Mouse (Mus musculus) forebrain, embryonic 11.5 days (tissue): ENCODE measurements around the gene Dlec1. TPM values are rescaled to one million over a fixed set of nuclear protein-coding genes. Genes with fewer than 3 reads are reported as not detected.
A peak's percentile ranks its signal among the peaks of the same experiment; 100 is the strongest.

Source experiments
- ATAC-seq: fragments of 200-750 bp; cut with Nextera tagmentation; replicated peaks from 2 replicates; pipeline ENCODE4 v1.8.0; 2017; ENCODE audit warnings: moderate TSS enrichment; ENCODE audit not compliant: low FRiP score
- DNase-seq: peaks from one replicate; pipeline ENCODE4 v3.0.0-alpha.2; 2017; ENCODE audit warnings: low spot score
- H3K27ac ChIP-seq: fragments of 300-500 bp; sonication (generic); 2 replicates; pipeline ENCODE4 v1.5.1; 2014; ENCODE audit warnings: low read depth, low read length
- H3K27me3 ChIP-seq: fragments of 300-500 bp; sonication (generic); 2 replicates; pipeline ENCODE4 v1.6.1; 2014; ENCODE audit warnings: mild to moderate bottlenecking, low read length, mixed read lengths; ENCODE audit not compliant: control insufficient read depth, insufficient read depth
- H3K36me3 ChIP-seq: fragments of 300-500 bp; sonication (generic); 2 replicates; pipeline ENCODE4 v1.6.1; 2014; ENCODE audit warnings: mild to moderate bottlenecking, low read length, moderate library complexity, mixed read lengths; ENCODE audit not compliant: control insufficient read depth, insufficient read depth
- H3K4me1 ChIP-seq: fragments of 300-500 bp; sonication (generic); replicated peaks from 2 replicates; pipeline ENCODE4 v1.6.1; 2014; ENCODE audit warnings: low read length, mixed read lengths; ENCODE audit not compliant: control insufficient read depth, insufficient read depth
- H3K4me2 ChIP-seq: fragments of 300-500 bp; sonication (generic); 2 replicates; pipeline ENCODE4 v1.6.1; 2014; ENCODE audit warnings: low read depth, mild to moderate bottlenecking, low read length, moderate library complexity, mixed read lengths; ENCODE audit not compliant: severe bottlenecking
- H3K4me3 ChIP-seq: fragments of 300-500 bp; sonication (generic); 2 replicates; pipeline ENCODE4 v1.5.1; 2014; ENCODE audit warnings: low read depth, low read length
- H3K9ac ChIP-seq: fragments of 300-500 bp; sonication (generic); 2 replicates; pipeline ENCODE4 v1.6.1; 2014; ENCODE audit warnings: low read length
- H3K9me3 ChIP-seq: fragments of 300-500 bp; sonication (generic); 2 replicates; pipeline ENCODE4 v1.6.1; 2016; ENCODE audit warnings: low read length, mixed read lengths; ENCODE audit not compliant: control insufficient read depth
- WGBS: fragments of 180-500 bp; shearing (Covaris S2); extraction: QIAGEN DNeasy Blood & Tissue Kit; methylation state at CpG from one replicate; pipeline ENCODE4 v1.1.7; 2014; 5-methylcytosine and 5-hydroxymethylcytosine counted together
- polyA plus RNA-seq: library from polyadenylated mRNA; unstranded; fragments of >200 nt; fragmentation: Nextera tagmentation; extraction: Ambion mirVana; gene quantifications from 2 replicates; pipeline ENCODE4 v1.2.1, GENCODE M21; 2014

Dlec1 gene
- polyA plus RNA-seq, 1 experiment from 2014 or later: 2.0 TPM

DNA sequence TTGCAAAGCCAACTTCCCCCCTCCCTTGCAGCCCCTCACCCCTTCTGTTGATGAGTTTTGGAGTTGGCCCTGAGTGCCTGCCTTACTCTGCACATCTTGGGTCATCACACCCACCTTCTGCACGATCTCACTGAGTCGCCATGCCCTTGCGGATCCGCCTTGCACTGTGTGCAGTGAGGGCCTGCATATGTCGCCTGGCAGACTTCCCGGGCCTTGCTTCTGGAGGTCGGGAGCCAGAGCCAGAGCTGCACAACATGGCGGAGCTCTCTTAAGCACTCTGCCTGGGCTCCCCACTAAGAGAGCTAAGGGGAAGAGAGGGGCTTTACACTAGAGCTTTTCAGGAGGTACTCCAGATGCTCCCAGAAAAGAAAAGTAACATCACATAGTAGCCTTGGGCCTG is 42.4 kb downstream of the Dlec1 start:
- no peaks in the 10 kb centered on the region for H3K4me1 ChIP-seq
- no peaks in the 10 kb centered on the region for H3K36me3 ChIP-seq
- no peak overlapping the region for H3K9ac ChIP-seq
- H3K9me3 ChIP-seq: no peaks in the 10 kb centered on the region
- no peaks in the 10 kb centered on the region for H3K27me3 ChIP-seq
- H3K4me3 ChIP-seq: no peak overlapping the region
- 87% methylated on average over 8 of the region's 8 CpGs for WGBS
- DNase-seq (no peak), ATAC-seq (no peak)
- H3K27ac ChIP-seq: no peak overlapping the region
- H3K4me2 ChIP-seq: no peak overlapping the region

DNA sequence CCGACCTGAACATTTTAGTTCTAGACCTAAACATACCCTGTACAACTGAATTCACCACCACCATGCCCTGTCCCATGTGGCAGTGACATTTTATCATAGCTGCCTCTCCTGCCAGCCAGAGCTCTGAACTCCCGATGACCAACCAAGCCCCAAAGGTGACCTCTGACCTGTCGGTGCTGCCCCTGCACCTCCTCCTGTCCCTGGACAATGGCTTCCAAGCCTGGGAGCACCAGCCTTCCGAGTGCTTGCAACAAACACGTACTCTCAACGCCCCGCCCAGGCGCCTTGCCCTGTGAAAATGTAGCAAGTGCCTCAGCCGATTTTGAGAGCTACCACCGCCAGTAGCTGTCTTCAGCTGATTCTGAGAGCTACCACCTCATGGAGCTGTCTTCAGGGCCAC is 42.9 kb downstream of the Dlec1 start:
- Histone ChIP-seq H3K36me3 (no peaks in the 10 kb centered on the region), H3K27ac (no peak overlapping the region), H3K27me3 (no peaks in the 10 kb centered on the region), H3K4me1 (no peaks in the 10 kb centered on the region), H3K4me2 (no peak overlapping the region), H3K4me3 (no peak overlapping the region), H3K9ac (no peak overlapping the region), H3K9me3 (no peaks in the 10 kb centered on the region)
- ATAC-seq (no peak), DNase-seq (no peak)
- WGBS: 54% methylated on average over 10 of the region's 10 CpGs

DNA sequence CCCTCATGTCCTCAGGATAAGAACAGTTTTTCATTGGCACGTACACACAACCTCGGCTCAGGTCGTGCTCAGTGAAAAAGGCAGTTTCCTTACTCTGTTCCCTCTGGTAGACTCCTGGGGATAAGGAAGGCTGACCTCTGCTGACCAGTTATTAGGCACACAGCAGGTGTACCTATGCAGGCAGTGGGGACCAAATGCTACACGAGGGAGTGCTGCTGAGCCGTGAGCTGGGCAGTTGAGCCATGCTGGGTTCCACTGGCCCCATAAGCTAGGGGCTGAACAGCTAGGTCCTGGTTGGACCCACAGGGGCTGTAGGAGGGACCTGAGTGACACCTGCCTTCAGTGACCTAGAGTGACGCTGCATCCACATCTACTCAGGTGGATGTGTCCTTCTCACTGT is 43.4 kb downstream of the Dlec1 start:
- Histone ChIP-seq H3K36me3 (no peaks in the 10 kb centered on the region), H3K27me3 (no peaks in the 10 kb centered on the region), H3K27ac (no peak overlapping the region), H3K9ac (no peak overlapping the region), H3K9me3 (no peaks in the 10 kb centered on the region), H3K4me2 (no peak overlapping the region), H3K4me3 (no peak overlapping the region), H3K4me1 (no peaks in the 10 kb centered on the region)
- ATAC-seq (no peak), DNase-seq (no peak)
- 53% methylated on average over 6 of the region's 6 CpGs for WGBS

DNA sequence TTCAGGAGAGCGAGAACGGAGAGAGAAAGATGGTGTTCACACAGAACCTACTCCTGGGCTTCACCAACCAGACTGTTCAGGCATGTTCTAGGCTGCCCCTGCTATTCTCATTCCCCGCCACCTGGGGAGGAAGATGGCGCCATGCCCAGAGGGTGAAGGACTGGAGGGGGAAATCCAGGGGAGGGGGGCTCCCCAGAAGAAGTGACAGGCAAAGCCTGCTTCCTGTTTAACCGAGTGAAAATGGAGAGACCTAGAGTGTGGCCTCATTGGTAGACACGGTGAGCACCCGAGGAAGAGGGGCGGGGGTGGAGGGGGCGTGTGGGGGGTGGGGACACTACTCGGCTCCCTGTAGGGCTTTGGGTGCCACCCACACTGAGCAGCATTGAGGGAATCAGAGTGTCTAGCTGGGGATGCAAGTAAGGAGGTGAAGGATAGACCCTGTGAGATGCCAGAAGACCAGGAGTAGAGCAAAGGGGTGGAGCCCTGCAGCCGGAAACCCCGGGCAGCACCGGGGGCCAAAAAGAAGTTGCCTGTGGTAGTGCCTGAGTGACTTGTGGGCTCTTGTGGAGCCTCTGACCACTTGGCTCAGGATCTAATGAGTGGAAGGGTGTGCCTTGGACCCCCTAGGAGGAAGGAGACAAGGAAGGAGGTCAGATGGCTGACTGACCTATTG is 44.0 kb downstream of the Dlec1 start:
- H3K4me3 ChIP-seq: no peak overlapping the region

DNA sequence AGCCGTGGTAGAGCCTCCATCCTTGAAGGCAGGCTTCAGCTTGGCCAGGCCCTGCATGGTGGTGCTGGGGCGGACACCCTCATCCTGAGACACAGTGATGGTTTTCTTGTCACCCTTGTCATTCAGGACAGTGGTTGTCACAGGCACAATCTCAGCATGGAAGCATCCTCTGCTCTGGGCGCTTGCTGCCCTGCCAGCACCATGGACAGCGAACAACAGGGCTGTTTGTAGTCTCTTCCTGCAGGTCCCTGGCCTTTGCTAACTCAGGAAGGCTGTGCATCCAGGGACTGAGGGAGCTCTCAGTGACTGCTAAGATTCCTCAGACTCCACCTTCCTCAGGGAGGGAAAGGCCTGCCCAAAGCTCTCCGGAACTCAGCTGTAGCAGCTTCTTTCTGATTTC is 47.3 kb downstream of the Dlec1 start:
- Histone ChIP-seq H3K4me2 (no peak overlapping the region), H3K4me3 (no peak overlapping the region), H3K4me1 (no peaks in the 10 kb centered on the region), H3K9me3 (no peaks in the 10 kb centered on the region), H3K9ac (no peak overlapping the region), H3K36me3 (no peaks in the 10 kb centered on the region), H3K27ac (no peak overlapping the region), H3K27me3 (no peaks in the 10 kb centered on the region)
- no peak for ATAC-seq
- 30% methylated on average over 5 of the region's 5 CpGs for WGBS
- peak; percentile 81 for DNase-seq

More for the DNA sequence above, 44.0 kb downstream of the Dlec1 start:
- no peak for ATAC-seq
- Histone ChIP-seq H3K36me3 (no peaks in the 10 kb centered on the region), H3K9ac (no peak overlapping the region), H3K27me3 (no peaks in the 10 kb centered on the region), H3K4me1 (no peaks in the 10 kb centered on the region), H3K4me2 (no peak overlapping the region), H3K9me3 (no peaks in the 10 kb centered on the region), H3K27ac (no peak overlapping the region)
- no peak for DNase-seq
- 81% methylated on average over 13 of the region's 13 CpGs for WGBS

DNA sequence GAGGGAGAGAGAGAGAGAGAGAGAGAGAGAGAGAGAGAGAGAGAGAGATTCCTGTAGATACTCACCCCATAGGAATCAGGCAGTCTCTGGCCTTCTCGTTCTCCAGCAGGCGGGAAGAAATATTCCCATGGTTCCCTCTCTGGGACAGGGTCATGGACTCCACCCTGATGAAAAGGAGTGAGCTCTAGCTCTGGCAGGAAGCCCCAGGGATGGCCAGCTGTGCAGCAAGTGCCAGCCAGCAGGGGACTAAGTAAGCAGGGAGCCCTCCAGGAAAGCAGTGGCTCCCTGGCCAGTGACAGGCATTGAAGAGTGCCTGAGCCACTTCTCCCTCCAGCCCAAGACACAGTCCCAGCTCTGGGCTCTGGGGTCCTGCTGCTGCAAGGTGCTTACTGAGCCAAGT is 49.5 kb downstream of the Dlec1 start:
- Histone ChIP-seq H3K9ac (no peak overlapping the region), H3K9me3 (no peaks in the 10 kb centered on the region), H3K27ac (no peak overlapping the region), H3K27me3 (peaks cover 3% of the 10 kb centered on the region; the same call in 1 of the 2 replicates), H3K4me1 (no peaks in the 10 kb centered on the region), H3K4me2 (no peak overlapping the region), H3K4me3 (no peak overlapping the region), H3K36me3 (no peaks in the 10 kb centered on the region)
- 70% methylated on average over 2 of the region's 2 CpGs for WGBS
- no peak for ATAC-seq
- no peak for DNase-seq

DNA sequence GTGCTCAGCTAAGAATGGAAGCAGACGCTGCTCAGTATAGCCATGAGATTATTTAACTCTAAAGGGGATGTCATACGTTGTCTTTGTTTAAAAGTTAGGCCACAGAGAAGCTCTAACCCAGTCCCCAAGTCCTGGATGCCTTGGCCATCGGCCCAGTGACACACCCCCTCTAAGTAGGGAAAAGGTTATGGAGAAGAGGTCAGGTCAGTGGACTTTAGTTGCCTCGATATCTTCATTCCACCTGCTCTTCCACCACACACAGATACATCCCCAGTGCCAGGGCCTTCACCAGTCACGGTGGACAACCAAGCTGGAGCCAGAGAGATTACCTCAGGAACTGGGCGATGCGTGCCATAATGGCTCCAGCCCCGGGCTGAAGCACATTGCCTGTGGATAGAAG is 53.1 kb downstream of the Dlec1 start:
- 85% methylated on average over 8 of the region's 8 CpGs for WGBS

DNA sequence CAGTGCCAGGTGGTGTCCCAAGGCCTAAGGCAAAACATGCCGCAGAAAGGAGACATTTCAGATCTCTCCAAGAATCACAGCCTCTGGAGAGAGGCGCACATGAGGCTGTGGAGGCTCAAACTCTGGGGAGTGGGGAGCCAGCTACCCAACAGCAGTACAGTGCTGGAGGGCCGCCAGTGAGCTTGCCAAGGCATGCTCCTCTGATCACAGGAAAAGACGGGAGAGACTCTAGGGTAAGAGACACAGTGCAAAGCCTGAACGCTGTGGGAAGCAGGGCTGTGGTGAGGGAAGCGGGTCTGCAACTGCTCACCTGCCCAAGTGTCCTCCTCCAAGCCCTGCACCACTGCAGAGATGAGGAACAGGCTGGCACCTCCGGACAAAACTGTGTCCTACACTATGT is 53.5 kb downstream of the Dlec1 start:
- 0 out of 2 replicates have a peak, but pooled peaks have one; percentile 29 for ATAC-seq
- Histone ChIP-seq H3K4me1 (no peaks in the 10 kb centered on the region), H3K4me2 (no peak overlapping the region), H3K9me3 (no peaks in the 10 kb centered on the region), H3K27ac (no peak overlapping the region), H3K9ac (no peak overlapping the region), H3K4me3 (no peak overlapping the region), H3K36me3 (no peaks in the 10 kb centered on the region), H3K27me3 (peaks cover 3% of the 10 kb centered on the region; the same call in 1 of the 2 replicates)
- no peak for DNase-seq
- 61% methylated on average over 7 of the region's 7 CpGs for WGBS

More for the DNA sequence above, 53.1 kb downstream of the Dlec1 start:
- Histone ChIP-seq H3K4me2 (no peak overlapping the region), H3K27me3 (peaks cover 3% of the 10 kb centered on the region; the same call in 1 of the 2 replicates), H3K9ac (no peak overlapping the region), H3K36me3 (no peaks in the 10 kb centered on the region), H3K4me1 (no peaks in the 10 kb centered on the region), H3K27ac (no peak overlapping the region), H3K9me3 (no peaks in the 10 kb centered on the region), H3K4me3 (no peak overlapping the region)
- DNase-seq: no peak
- ATAC-seq: no peak
